Mouse (Mus musculus): ENCODE results near the gene Pitpnm2. TPM values are rescaled to one million over a fixed set of nuclear protein-coding genes. Genes with fewer than 3 reads are reported as not detected.

Gene Pitpnm2
- polyA plus RNA-seq, 1 experiment, result 5.3 TPM

DNA sequence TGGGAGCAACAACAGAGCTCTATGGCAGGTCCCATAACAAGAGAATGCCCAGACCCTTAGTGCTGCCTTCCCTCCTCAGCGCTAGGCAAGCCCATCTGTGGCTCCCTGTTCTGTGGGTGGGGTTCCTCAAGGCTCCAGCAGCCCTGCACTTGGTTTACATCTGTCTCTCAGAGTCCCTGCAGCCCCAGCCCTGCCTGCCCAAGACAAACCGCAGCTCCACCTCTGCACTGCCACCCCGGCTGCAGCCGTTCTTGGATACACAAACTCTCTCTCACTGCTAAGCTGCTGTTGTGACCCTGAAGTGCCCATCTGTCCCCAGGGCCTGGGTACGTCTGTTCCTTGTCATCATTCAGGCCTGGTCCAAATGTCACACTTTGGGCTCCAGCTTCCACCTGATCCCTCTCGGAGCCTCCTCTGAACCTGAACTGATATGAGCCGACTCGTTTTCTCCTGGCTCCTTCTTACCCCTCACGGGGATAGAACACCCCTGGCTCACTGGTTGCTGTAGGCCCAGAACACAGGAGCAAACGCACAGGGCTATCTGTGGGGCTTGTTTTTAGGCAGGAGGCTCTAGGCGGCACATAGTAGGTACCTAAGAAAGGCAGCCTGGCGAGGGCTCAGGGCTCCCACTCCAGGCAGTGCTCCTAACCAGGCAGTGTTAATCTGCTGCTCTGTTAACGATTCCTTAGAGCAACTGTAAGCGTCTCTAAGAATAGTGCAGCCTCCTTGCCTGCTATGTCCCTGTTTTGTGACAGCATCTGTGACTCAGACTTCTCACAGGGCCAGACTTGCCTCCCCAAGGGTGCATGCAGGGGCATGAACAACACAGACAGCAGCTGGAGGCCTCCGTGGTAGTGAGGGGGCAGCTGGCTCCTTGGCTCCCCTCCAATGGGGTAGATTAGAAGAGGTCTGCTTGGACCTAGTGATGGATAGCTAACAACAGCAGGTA, 83.7 kb downstream of the Pitpnm2 start:
- Histone ChIP-seq H3ac (ENCODE audit: control insufficient read depth, insufficient read length) (no peak overlapping the region), H3K79me2 (ENCODE audit: control insufficient read depth, insufficient read depth) (no peaks in the 10 kb centered on the region), H3K4me2 (ENCODE audit: low read depth) (peak overlapping the region; percentile 70), H3K27me3 (ENCODE audit: control insufficient read depth, insufficient read depth, insufficient read length) (no peaks in the 10 kb centered on the region), H3K4me3 (no peak overlapping the region), H3K36me3 (ENCODE audit: control insufficient read depth, insufficient read depth) (no peaks in the 10 kb centered on the region)
- TF ChIP-seq USF1 (IDR thresholded peaks at IDR 0.05; ENCODE audit: low read depth), result no peak
- TF ChIP-seq MAX (IDR thresholded peaks at IDR 0.05; ENCODE audit: low read depth), result no peak
- TF ChIP-seq TCF3 (IDR thresholded peaks at IDR 0.05; ENCODE audit: insufficient read length, low read depth), result peak; percentile 62
- peak; percentile 87 to 96 (median 92) for TF ChIP-seq MYOG (IDR thresholded peaks at IDR 0.05; ENCODE audit: control insufficient read depth in 1 of 3, insufficient read depth in 1 of 3, insufficient read length in 2 of 3, low read depth in 2 of 3)
- TF ChIP-seq CEBPB (IDR thresholded peaks at IDR 0.05; ENCODE audit: insufficient read depth, poor library complexity, severe bottlenecking), result no peak
- peak; percentile 72 for TF ChIP-seq TCF12 (IDR thresholded peaks at IDR 0.05; ENCODE audit: insufficient read depth, poor library complexity, severe bottlenecking)
- TF ChIP-seq MYOD1 (IDR thresholded peaks at IDR 0.05; ENCODE audit: control insufficient read depth in 1 of 3, insufficient read length in 2 of 3, low read depth in 2 of 3), result peak; percentile 53 to 98 (median 96)

DNA sequence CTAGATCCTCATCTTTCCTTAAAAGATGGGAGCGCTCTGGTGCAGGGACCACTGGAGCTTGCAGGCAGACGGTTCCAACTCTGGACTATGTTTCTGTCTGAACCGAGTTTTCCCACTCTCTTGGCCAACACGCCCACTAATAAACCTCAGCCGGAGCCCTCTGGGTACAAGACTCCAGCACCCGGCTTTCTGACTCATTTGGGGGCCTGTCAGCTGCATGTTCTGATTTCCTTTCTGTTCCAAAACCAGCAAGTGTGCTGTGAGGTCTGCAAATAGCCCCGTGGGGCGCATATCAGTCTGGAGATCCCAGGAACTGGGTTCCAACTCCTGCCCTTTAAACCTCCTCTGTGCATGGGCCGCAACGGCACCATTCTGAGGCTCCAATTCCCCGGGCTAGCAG, 86.1 kb downstream of the Pitpnm2 start:
- Histone ChIP-seq H3K36me3 (ENCODE audit: control insufficient read depth, insufficient read depth) (no peaks in the 10 kb centered on the region), H3K4me3 (no peak overlapping the region), H3K4me2 (ENCODE audit: low read depth) (peak overlapping the region; percentile 13), H3K79me2 (ENCODE audit: control insufficient read depth, insufficient read depth) (no peaks in the 10 kb centered on the region), H3K27me3 (ENCODE audit: control insufficient read depth, insufficient read depth, insufficient read length) (no peaks in the 10 kb centered on the region), H3ac (ENCODE audit: control insufficient read depth, insufficient read length) (no peak overlapping the region)
- TF ChIP-seq SRF (IDR thresholded peaks at IDR 0.05; ENCODE audit: control insufficient read depth, insufficient read length, low read depth) (no peak), MAX (IDR thresholded peaks at IDR 0.05; ENCODE audit: low read depth) (no peak), MYOD1 (IDR thresholded peaks at IDR 0.05; ENCODE audit: control insufficient read depth in 1 of 3, insufficient read length in 2 of 3, low read depth in 2 of 3) (peak in 2 of 3 experiments; percentile 32 to 46), USF1 (IDR thresholded peaks at IDR 0.05; ENCODE audit: low read depth) (no peak), REST (IDR thresholded peaks at IDR 0.05; ENCODE audit: insufficient read depth, insufficient read length) (no peak)

DNA sequence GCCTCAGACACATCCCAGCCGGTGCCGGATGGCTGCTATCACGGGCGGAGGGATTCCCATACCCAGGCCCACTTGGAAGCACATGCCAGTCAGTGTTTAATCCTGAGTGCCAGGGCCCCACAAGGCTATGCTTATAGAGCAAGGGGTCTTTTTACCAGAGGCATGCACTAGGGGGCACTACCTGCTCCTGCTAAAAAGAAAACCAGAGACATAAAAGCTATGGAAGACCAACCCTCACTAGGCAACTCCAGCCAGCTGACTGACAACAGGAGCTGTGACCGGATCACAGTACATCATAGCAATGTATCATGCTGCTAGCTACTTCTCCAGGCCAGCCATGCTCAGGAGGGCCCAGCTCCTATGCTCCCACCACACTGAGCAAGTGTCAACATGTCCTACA, 87.0 kb downstream of the Pitpnm2 start:
- TF ChIP-seq TCF12 (IDR thresholded peaks at IDR 0.05; ENCODE audit: insufficient read depth, poor library complexity, severe bottlenecking), result no peak
- TF ChIP-seq E2F4 (IDR thresholded peaks at IDR 0.05; ENCODE audit: insufficient read depth), result no peak
- no peak for TF ChIP-seq USF1 (IDR thresholded peaks at IDR 0.05; ENCODE audit: low read depth)
- no peak for TF ChIP-seq CEBPB (IDR thresholded peaks at IDR 0.05; ENCODE audit: insufficient read depth, poor library complexity, severe bottlenecking)
- TF ChIP-seq TCF3 (IDR thresholded peaks at IDR 0.05; ENCODE audit: insufficient read length, low read depth), result no peak
- TF ChIP-seq MYOD1 (IDR thresholded peaks at IDR 0.05; ENCODE audit: control insufficient read depth in 1 of 3, insufficient read length in 2 of 3, low read depth in 2 of 3), result peak in 1 of 3 experiments; percentile 4
- no peak for TF ChIP-seq REST (IDR thresholded peaks at IDR 0.05; ENCODE audit: insufficient read depth, insufficient read length)
- Histone ChIP-seq H3ac (ENCODE audit: control insufficient read depth, insufficient read length) (no peak overlapping the region), H3K27me3 (ENCODE audit: control insufficient read depth, insufficient read depth, insufficient read length) (no peaks in the 10 kb centered on the region), H3K36me3 (ENCODE audit: control insufficient read depth, insufficient read depth) (no peaks in the 10 kb centered on the region), H3K4me3 (no peak overlapping the region), H3K4me2 (ENCODE audit: low read depth) (no peak overlapping the region), H3K79me2 (ENCODE audit: control insufficient read depth, insufficient read depth) (no peaks in the 10 kb centered on the region)

DNA sequence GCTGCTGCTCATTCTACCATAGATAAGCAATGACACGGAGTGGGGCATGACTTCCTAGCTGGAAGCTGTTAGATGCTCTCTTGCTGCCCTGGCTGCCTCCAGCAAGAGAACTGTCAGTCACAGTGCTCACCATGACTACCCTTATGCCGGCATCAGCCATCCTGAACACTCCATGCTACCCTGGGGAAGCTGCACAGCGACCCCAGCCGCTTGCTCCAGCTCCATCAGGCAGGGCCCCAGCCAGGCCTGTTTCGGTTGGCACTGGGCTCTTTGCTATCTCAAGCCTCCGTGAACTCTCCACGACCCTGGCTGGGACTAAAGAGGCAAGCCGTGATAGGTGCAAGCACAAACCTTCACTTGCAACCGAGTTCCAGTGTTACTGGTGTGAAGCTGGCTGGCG, 87.7 kb downstream of the Pitpnm2 start:
- Histone ChIP-seq H3ac (ENCODE audit: control insufficient read depth, insufficient read length) (no peak overlapping the region), H3K79me2 (ENCODE audit: control insufficient read depth, insufficient read depth) (no peaks in the 10 kb centered on the region), H3K4me3 (no peak overlapping the region), H3K4me2 (ENCODE audit: low read depth) (no peak overlapping the region), H3K27me3 (ENCODE audit: control insufficient read depth, insufficient read depth, insufficient read length) (no peaks in the 10 kb centered on the region), H3K36me3 (ENCODE audit: control insufficient read depth, insufficient read depth) (no peaks in the 10 kb centered on the region)
- TF ChIP-seq TCF12 (IDR thresholded peaks at IDR 0.05; ENCODE audit: insufficient read depth, poor library complexity, severe bottlenecking), result no peak
- TF ChIP-seq TCF3 (IDR thresholded peaks at IDR 0.05; ENCODE audit: insufficient read length, low read depth), result no peak
- no peak for TF ChIP-seq E2F4 (IDR thresholded peaks at IDR 0.05; ENCODE audit: insufficient read depth)
- TF ChIP-seq REST (IDR thresholded peaks at IDR 0.05; ENCODE audit: insufficient read depth, insufficient read length), result no peak
- TF ChIP-seq POLR2AphosphoS2 (IDR thresholded peaks at IDR 0.05; ENCODE audit: insufficient read length, low read depth), result no peak
- TF ChIP-seq POLR2A (IDR thresholded peaks at IDR 0.05; ENCODE audit: insufficient read length, low read depth), result no peak
- no peak for TF ChIP-seq MYOD1 (IDR thresholded peaks at IDR 0.05; ENCODE audit: control insufficient read depth in 1 of 3, insufficient read length in 2 of 3, low read depth in 2 of 3)
- no peak for TF ChIP-seq USF1 (IDR thresholded peaks at IDR 0.05; ENCODE audit: low read depth)
- TF ChIP-seq CEBPB (IDR thresholded peaks at IDR 0.05; ENCODE audit: insufficient read depth, poor library complexity, severe bottlenecking), result no peak
- no peak for TF ChIP-seq MYOG (IDR thresholded peaks at IDR 0.05; ENCODE audit: control insufficient read depth in 1 of 3, insufficient read depth in 1 of 3, insufficient read length in 2 of 3, low read depth in 2 of 3)
- no peak for TF ChIP-seq MAX (IDR thresholded peaks at IDR 0.05; ENCODE audit: low read depth)
- TF ChIP-seq SRF (IDR thresholded peaks at IDR 0.05; ENCODE audit: control insufficient read depth, insufficient read length, low read depth), result no peak

DNA sequence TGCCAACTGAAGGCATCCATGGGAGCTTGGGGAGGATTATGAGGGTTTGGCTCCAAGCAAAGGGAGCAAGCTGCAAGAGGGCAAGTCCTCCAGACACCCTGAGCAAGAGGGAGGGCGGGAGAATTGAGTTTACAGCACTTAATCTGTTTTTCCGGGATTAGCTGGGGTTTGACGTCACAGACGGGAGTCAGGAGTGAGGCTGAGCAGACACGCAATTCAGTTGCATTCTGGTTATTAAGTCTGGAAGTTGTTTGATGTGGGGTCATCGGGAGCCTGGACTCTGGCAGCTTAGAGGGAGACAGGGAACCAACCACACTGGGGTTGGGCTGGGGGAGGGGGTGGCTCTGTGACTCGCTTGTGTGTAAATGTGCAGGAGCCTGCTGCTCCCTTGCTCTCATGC, 90.1 kb downstream of the Pitpnm2 start:
- Histone ChIP-seq H3K27me3 (ENCODE audit: control insufficient read depth, insufficient read depth, insufficient read length) (no peaks in the 10 kb centered on the region), H3K79me2 (ENCODE audit: control insufficient read depth, insufficient read depth) (no peaks in the 10 kb centered on the region), H3K4me3 (no peak overlapping the region), H3K4me2 (ENCODE audit: low read depth) (no peak overlapping the region), H3ac (ENCODE audit: control insufficient read depth, insufficient read length) (no peak overlapping the region), H3K36me3 (ENCODE audit: control insufficient read depth, insufficient read depth) (no peaks in the 10 kb centered on the region)
- TF ChIP-seq TCF3 (IDR thresholded peaks at IDR 0.05; ENCODE audit: insufficient read length, low read depth) (no peak), MYOG (IDR thresholded peaks at IDR 0.05; ENCODE audit: control insufficient read depth in 1 of 3, insufficient read depth in 1 of 3, insufficient read length in 2 of 3, low read depth in 2 of 3) (no peak), MYOD1 (IDR thresholded peaks at IDR 0.05; ENCODE audit: control insufficient read depth in 1 of 3, insufficient read length in 2 of 3, low read depth in 2 of 3) (no peak), REST (IDR thresholded peaks at IDR 0.05; ENCODE audit: insufficient read depth, insufficient read length) (no peak), MAX (IDR thresholded peaks at IDR 0.05; ENCODE audit: low read depth) (no peak), TCF12 (IDR thresholded peaks at IDR 0.05; ENCODE audit: insufficient read depth, poor library complexity, severe bottlenecking) (no peak)
